Mouse (Mus musculus) gastrocnemius, postnatal 10 days (tissue): ENCODE measurements at regions not wholly inside any gene's neighbourhood (a gene's known extent, or its start where the extent isn't known, plus 50 kb on each side); places are given as distances from the start of the nearest gene placed in this dataset.

ENCODE experiments used
- DNase-seq: peaks from one replicate; pipeline ENCODE4 v3.0.0; 2021; ENCODE audit warnings: mixed read lengths

GRCm38 (mm10) chr7:137885146-137885545 is 447.7 kb downstream of the Glrx3 start:
- DNase-seq = no peak

- DNase-seq = no peak
Observed at GRCm38 (mm10) chr7:137888731-137889130, 451.3 kb downstream of the Glrx3 start.

DNA sequence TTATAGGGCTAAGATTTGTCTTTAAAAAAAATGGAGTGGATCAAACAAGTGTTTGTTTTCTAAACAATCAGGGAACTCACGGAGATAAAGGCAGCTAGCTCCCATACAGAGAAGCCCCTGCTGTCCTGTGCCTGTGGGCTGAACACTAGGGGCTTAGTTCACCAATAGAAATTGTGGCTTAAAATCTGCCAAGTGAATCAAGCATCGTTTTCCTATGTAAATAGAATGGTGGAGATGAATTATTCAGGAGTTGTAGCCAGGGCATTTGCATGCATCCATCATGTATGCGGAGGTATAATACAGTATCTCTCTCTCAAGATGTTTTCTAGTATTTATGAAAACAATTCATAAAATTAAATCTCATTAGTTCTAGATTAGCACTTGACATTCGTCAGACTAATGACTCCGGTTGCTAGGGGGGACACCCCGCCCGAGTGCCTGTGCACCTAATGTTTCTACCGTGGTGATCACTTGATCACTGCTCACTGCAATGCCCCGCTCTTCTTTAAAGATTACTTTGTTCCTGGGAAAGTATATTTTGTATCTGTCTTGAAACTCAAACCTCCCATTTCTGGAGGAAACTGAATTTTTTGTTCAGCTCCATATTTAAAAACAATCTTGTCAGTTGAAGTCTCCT is 469.1 kb downstream of the Glrx3 start:
- no peak for DNase-seq

- no peak for DNase-seq
Observed at GRCm38 (mm10) chr7:137909456-137909855, 472.0 kb downstream of the Glrx3 start.

DNA sequence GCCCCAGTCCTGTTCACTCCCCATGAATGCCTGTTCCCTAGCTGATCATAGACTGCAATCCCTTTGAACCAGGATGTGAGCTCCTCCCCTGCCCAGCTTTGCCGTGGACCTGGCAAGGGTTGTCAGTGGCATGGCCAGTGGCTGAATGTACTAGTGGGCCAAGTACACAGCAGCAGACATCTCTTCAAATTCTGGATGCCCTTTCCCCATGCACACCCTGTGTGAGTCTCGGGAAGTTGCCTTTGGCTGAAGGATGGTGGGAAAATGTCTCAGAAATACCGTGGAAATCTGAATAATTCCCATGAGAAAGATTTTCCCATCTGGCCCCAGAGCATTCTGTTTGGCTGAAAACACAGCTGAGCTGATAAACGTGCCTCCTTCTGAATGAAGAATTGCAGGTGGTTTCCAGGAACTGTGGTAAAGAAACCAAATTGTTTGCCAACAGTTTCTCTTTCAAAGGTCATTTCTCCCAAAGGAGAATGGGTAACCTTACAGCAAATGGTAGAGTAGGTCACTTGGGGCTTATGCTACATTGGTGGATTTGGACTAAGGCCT is 476.2 kb downstream of the Glrx3 start:
- no peak for DNase-seq

DNA sequence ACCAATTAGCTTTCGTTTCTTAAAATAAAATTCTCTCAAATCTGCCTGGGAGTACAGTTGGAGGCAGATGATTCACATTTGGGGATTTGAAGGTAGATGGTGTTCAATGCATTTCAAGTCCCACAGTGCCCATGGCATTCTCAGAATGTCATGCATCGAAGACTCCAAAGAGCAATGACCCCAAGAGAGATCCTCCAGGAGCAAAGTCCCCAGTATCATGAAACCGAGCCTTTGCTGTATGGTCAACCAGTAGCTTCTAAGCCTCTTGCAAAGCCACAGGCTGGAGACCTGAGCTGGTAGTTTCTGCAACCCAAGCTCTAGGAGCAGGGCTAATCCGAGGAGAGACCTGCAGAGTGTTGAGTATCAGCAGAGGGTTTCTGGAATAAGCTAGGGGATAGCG is 477.1 kb downstream of the Glrx3 start:
- DNase-seq = no peak

DNA sequence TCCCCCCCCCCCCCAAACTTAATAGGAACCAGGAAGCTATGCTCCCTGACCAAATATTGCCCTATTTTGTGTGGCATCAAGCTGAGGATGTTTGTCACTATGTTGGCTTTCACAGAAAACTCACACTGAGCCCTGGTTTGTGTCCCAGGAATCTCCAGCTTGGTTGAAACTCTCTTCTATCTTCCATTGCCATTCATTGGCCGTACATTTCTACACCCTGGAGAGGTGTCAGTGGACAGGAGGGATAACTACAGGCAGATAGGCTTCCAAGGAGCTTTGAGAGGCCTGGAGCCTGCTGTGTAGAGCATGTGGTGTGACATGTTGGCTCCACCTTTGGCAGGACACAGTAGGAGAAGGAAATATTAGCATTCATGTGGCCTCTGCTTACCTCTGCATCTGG is 478.9 kb downstream of the Glrx3 start:
- DNase-seq = no peak

GRCm38 (mm10) chr7:137924464-137925167 is 472.9 kb downstream of the Tcerg1l start:
- DNase-seq = peak; percentile 25

DNA sequence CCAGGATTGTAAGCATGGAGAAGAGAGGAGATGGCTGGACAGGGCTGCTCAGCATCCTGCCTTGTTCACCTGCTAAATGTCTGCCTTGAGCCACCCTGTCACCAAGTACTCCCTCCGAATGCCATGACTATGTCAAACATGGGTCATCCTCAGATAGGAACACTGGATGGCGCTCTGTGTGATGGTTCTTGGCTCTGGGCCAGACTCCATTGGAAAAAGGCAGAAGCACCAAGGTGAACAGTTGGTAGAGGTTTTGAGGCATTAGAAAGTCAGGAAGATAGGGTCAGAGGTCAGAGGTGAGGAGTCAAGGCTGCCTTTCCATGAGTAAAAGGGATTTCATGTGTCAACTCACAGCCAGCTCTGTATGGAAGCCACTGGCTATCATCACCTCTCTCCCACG is 471.9 kb downstream of the Tcerg1l start:
- no peak for DNase-seq

DNA sequence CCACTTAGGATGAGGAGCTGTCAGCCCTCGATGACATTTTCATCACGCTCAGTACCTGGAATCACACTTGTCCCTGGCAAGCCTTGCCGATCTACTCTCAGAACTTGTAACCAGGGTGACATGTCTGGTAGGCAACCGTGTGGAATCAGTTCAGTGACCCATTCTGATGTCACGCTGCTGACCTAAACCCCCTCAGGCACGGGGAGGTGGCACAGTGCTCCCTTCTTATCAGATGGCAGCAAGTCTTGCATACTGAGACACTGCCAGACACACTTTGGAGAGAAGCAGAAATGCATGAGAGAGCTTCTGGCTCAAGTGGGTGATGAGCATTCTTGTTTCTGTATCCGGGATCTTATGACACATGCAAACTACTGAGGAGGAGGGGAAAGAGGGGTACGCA is 470.2 kb downstream of the Tcerg1l start:
- DNase-seq = no peak

GRCm38 (mm10) chr7:137930200-137930599 is 467.3 kb downstream of the Tcerg1l start:
- DNase-seq = no peak

- no peak for DNase-seq
Observed at GRCm38 (mm10) chr7:137935896-137936295, 461.6 kb downstream of the Tcerg1l start.

DNA sequence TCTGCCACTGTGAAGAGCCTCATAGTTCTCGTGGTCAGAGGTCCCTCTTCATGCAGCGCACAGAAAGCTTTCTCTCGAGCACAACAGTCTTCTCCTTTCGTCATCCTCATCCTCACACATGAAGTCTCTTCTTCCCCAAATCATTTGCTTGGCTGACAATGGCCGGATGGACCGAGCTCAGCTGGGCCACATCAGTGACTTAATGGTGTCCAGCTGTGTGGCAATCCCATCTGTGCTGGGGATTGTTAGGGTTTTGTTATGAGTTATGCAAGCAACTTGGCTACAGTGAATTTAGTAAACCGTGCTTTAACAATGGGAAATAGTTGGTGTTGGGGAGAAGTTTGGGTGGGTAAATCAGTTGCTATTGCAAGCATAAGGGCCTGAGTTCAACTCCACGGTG is 458.4 kb downstream of the Tcerg1l start:
- DNase-seq = no peak

GRCm38 (mm10) chr7:137940084-137940483 is 457.4 kb downstream of the Tcerg1l start:
- no peak for DNase-seq

DNA sequence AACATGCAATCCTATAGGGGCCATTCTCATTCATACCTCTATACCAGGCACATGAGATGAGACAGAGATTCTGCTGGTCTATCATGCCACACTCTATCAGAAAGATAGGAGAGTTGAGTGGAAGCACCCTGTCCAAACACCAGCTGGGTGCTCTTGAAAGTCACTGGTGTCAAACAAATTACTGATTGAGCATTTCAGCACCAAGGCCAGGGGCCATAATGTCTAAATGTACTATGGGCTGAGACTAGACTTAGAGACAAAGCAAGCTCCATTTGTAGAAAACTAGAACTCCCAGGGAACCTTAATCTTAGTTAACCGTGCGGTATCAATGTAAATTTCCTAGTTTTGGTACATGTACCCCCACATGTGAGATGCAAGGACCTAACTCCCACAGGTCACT is 452.5 kb downstream of the Tcerg1l start:
- no peak for DNase-seq

- DNase-seq = no peak
Observed at GRCm38 (mm10) chr7:137947424-137947823, 450.1 kb downstream of the Tcerg1l start.

- DNase-seq = no peak
Observed at GRCm38 (mm10) chr7:137957354-137957753, 440.2 kb downstream of the Tcerg1l start.

DNA sequence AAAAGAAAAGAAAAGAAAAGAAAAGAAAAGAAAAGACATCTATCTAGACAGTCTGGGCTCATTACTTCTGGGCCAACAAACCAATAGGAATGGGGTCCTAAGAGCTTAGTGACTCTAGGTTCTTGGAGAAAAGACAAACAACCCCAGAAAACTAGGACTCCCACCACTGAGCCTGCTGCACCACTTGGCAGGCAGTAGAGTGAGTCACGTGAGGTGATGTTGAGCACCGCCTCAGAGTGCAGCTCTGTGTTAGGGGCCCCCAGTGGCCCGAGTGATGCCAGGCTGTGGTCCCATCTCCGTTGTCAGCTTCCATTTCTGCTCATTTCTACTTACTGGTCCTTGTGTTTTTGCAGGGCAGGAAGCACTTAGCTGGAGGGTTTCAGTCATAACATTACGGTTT is 439.7 kb downstream of the Tcerg1l start:
- DNase-seq = no peak

DNA sequence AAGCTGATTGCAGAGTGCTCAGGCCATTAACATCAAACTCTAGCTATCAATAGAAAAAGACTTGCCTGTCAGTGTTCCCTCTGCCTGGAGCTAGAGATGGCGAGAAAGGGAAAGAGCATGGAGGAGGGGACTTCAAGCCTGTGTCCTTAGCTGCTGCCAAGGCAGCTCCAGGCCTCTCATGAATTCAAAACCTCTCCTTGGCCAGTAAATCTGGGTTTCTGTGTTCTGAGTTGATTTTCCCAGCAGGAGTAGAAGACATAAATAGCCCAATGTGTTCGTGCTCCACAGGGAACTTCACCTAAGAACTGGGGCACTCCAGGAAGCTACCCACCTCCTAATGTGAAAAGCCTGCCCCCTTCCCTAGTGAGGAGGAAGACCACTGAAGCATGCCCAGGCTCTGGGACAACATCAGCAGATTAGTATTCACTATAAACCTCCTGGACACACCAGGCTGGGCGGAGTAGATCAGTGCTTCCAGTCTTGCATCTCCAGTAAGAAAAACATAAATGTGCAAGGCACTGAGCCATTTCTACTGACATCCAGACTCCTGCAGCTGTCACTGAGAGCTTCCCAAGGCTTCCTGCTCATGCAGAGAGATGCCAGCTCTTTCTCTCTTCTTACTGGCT is 433.9 kb downstream of the Tcerg1l start:
- no peak for DNase-seq

DNA sequence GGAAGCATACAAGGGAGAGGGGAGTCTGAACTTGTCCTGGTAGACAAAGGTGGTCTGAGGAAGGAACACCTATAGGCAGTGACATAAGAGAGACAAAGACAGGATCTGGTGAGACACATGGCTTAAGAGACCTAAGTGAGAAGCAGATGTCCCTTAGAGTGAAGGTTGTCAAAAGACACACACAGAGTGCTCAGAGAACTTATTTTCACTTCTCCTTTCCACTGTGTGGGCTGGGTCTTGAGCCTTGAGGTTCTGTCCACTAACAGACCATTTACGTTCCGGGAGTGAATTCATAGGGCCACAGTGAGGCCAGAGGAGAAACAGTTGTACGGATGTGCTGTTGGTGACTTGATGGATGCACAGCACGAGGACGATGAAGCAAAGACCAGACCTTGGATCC is 422.8 kb downstream of the Tcerg1l start:
- no peak for DNase-seq

DNA sequence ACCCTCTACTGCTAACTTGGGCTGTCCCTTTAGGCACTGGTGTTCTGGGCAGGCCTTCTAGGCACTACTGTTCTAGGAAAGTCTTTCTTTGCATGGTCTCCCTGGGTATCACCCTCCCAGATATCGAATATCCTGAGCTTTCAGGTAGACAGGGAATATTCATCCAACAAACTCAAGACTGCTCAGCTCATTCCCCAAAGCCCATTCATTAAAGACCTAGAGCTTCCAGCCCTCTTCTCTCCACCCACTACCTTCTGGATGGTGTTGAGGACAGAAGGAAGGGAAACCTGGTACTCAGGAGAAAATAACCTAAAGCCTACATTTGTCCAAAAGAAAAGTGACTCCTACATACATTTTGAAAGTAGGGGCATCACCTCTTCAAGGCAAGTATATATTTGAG is 420.0 kb downstream of the Tcerg1l start:
- no peak for DNase-seq

DNA sequence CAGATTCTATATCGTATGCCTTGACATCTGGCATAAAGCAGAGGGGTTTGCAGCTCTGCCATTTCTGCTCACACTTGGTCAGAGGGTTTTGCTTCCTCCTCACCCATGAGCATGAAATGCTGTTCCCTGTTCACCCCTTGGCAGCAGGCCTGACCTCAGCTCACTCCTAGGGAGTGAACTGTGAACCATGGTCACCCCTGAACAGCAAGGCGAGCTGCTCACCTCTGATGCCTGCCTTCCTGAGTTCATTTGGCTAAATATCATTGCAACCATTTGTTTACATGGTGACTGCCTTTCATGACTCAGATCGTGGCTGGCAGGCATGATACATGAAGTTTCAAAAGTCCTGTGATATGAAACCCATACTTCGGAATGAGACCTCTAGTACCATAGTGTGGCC is 418.2 kb downstream of the Tcerg1l start:
- no peak for DNase-seq

- no peak for DNase-seq
Observed at GRCm38 (mm10) chr7:138005806-138006205, 391.7 kb downstream of the Tcerg1l start.

GRCm38 (mm10) chr7:138006971-138007370 is 390.6 kb downstream of the Tcerg1l start:
- peak; percentile 45 for DNase-seq
